Mouse (Mus musculus) bone marrow macrophage, adult 2 months (primary cell): ENCODE measurements at regions not wholly inside any gene's neighbourhood (a gene's known extent, or its start where the extent isn't known, plus 50 kb on each side); places are given as distances from the start of the nearest gene placed in this dataset.
"Not testable (repeated sequence)": the region's sequence is repeated elsewhere in the genome, so short reads cannot be mapped to it uniquely, and the experiment has no call there.

ENCODE experiments used
- CTCF ChIP-seq: IDR thresholded peaks from 2 replicates; pipeline ENCODE4 v1.5.1; 2012; ENCODE audit warnings: low read depth, mild to moderate bottlenecking, low read length, moderate library complexity
- POLR2A ChIP-seq: IDR thresholded peaks from 2 replicates; pipeline ENCODE4 v1.6.1; 2012; ENCODE audit warnings: mild to moderate bottlenecking, low read depth, low read length, borderline replicate concordance

DNA sequence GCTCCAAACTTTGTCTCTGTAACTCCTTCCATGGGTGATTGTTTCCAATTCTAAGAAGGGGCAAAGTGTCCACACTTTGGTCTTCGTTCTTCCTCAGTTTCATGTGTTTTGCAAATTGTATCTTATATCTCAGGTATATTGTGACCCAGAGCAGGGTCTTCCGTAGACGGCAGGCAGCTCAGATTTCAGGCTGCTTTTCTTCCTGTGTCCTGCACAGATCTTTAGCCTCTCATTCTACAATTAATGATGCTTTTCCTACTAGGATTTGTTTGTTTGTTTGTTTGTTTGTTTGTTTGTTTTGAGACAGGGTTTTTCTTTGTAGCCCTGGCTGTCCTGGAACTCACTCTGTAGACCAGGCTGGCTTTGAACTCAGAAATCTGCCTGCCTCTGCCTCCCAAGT lies 69.0 kb upstream of the Cpsf6 start:
- not testable (repeated sequence) for TF ChIP-seq CTCF, POLR2A
